8 mouse cellular contexts compared by ENCODE assay signal in genomic region chr10:39471714-39472531, GRCm38 (mm10).
DNase-seq lines count a peak whose midpoint lies in the region; ATAC-seq and TF ChIP-seq lines count a peak whose summit lies in the region.

No protein-coding gene starts in this region.

- H3K27ac ChIP-seq in kidney, adult 2 months (ENCODE audit: insufficient read depth, low read depth, low read length): no peak overlapping the region
- H3K27ac ChIP-seq in neural tube, embryonic 12.5 days: peak overlapping the region; percentile 50; the same call in 1 of the 2 replicates

- no peaks in the 10 kb centered on the region for H3K4me1 ChIP-seq in kidney, adult 2 months (ENCODE audit: control insufficient read depth, insufficient read depth, low read length)
- H3K4me1 ChIP-seq in neural tube, embryonic 12.5 days: peaks cover 16% of the 10 kb centered on the region; the same call in 1 of the 2 replicates

- H3K27me3 ChIP-seq in kidney, adult 2 months (replicated peaks; ENCODE audit: control insufficient read depth, insufficient read depth, low read length): no peaks in the 10 kb centered on the region
- H3K27me3 ChIP-seq in neural tube, embryonic 12.5 days (replicated peaks): no peaks in the 10 kb centered on the region

- H3K4me2 ChIP-seq in neural tube, embryonic 12.5 days (replicated peaks): peak overlapping the region; percentile 8; the same call in 1 of the 2 replicates

- H3K36me3 ChIP-seq in kidney, adult 2 months (ENCODE audit: control insufficient read depth, insufficient read depth, low read length): no peaks in the 10 kb centered on the region
- H3K36me3 ChIP-seq in neural tube, embryonic 12.5 days: no peaks in the 10 kb centered on the region

- no peak for TF ChIP-seq POLR2A in kidney, adult 2 months (IDR thresholded peaks at IDR 0.05; ENCODE audit: low read depth, low read length)

- ATAC-seq in neural tube, embryonic 12.5 days (ENCODE audit: low FRiP score, low read depth): peak; percentile 65
- ATAC-seq in megakaryocyte, adult 5-6 weeks (ENCODE audit: poor library complexity, severe bottlenecking): no peak; the same call in 1 of the 2 replicates

- H3K9ac ChIP-seq in neural tube, embryonic 12.5 days: no peak overlapping the region

- no peak overlapping the region for H3K4me3 ChIP-seq in kidney, adult 2 months (ENCODE audit: insufficient read depth, low read depth, low read length)
- H3K4me3 ChIP-seq in neural tube, embryonic 12.5 days: no peak overlapping the region

- peak; percentile 43 for DNase-seq in kidney, adult 2 months
- no peak for DNase-seq in kidney, adult 11 months
- peak; percentile 78 for DNase-seq in Muller cell, postnatal 12 days (ENCODE audit: inconsistent ontology term)
- DNase-seq in cerebellum, postnatal 14 days: peak; percentile 56 to 59
- peak; percentile 60 for DNase-seq in kidney, postnatal 10 days
- DNase-seq in urinary bladder, adult 2 months (ENCODE audit: low spot score): no peak

- TF ChIP-seq CTCF in kidney, adult 2 months (conservative IDR thresholded peaks at IDR 0.05; ENCODE audit: insufficient read depth, insufficient read length, low read depth, low read length): no peak

- 31% methylated on average over 15 of the region's 15 CpGs for whole genome bisulfite sequencing in kidney, adult 2 months
- WGBS in neural tube, embryonic 12.5 days: 53% methylated on average over 15 of the region's 15 CpGs

- no peaks in the 10 kb centered on the region for H3K9me3 ChIP-seq in neural tube, embryonic 12.5 days

Comparison
In these comparisons a context has a peak if more than half of its experiments do, and no peak if none do; other contexts are left out.
1. DNase-seq: peak in kidney, adult 2 months (single experiment), Muller cell, postnatal 12 days (single experiment), cerebellum, postnatal 14 days (2 of 2) and kidney, postnatal 10 days (single experiment); none in kidney, adult 11 months (single experiment) and urinary bladder, adult 2 months (single experiment).